Mouse (Mus musculus) lung, postnatal 36 days (tissue): ENCODE measurements at regions not wholly inside any gene's neighbourhood (a gene's known extent, or its start where the extent isn't known, plus 50 kb on each side); places are given as distances from the start of the nearest gene placed in this dataset.

Experiments used
- DNase-seq: peaks from one replicate; pipeline ENCODE4 v3.0.0; 2022; ENCODE audit warnings: mixed read lengths

GRCm38 (mm10) chr3:121618561-121618960, 52.0 kb upstream of the 4930432M17Rik start:
- DNase-seq: no peak

- no peak for DNase-seq
Measured at GRCm38 (mm10) chr3:121618161-121618560, 52.4 kb upstream of the 4930432M17Rik start.

- peak; percentile 44 for DNase-seq
Measured at GRCm38 (mm10) chr3:121617351-121617750, 53.2 kb upstream of the 4930432M17Rik start.

GRCm38 (mm10) chr3:121616075-121616474, 54.5 kb upstream of the 4930432M17Rik start:
- DNase-seq: no peak

GRCm38 (mm10) chr3:121614741-121615140, 55.8 kb upstream of the 4930432M17Rik start:
- no peak for DNase-seq

- no peak for DNase-seq
Measured at GRCm38 (mm10) chr3:121613224-121613623, 57.3 kb upstream of the 4930432M17Rik start.

GRCm38 (mm10) chr3:121609845-121610244, 60.7 kb upstream of the 4930432M17Rik start:
- DNase-seq: peak; percentile 45

GRCm38 (mm10) chr3:121609090-121609489, 61.5 kb upstream of the 4930432M17Rik start:
- DNase-seq: no peak

- DNase-seq: peak; percentile 60
Measured at GRCm38 (mm10) chr3:121604737-121605136, 65.8 kb upstream of the 4930432M17Rik start.

- DNase-seq: peak; percentile 24
Measured at GRCm38 (mm10) chr3:121604081-121604480, 66.5 kb upstream of the 4930432M17Rik start.

- DNase-seq: peak; percentile 26
Measured at GRCm38 (mm10) chr3:121602826-121603370, 67.7 kb upstream of the 4930432M17Rik start.

GRCm38 (mm10) chr3:121602082-121602561, 68.4 kb upstream of the 4930432M17Rik start:
- DNase-seq: peak; percentile 70

GRCm38 (mm10) chr3:121600841-121601240, 68.6 kb upstream of the Slc44a3 start:
- DNase-seq: no peak

GRCm38 (mm10) chr3:121600388-121600787, 68.2 kb upstream of the Slc44a3 start:
- no peak for DNase-seq

GRCm38 (mm10) chr3:121597988-121598387, 65.8 kb upstream of the Slc44a3 start:
- DNase-seq: no peak

- DNase-seq: no peak
Measured at GRCm38 (mm10) chr3:121597203-121597602, 65.0 kb upstream of the Slc44a3 start.

- peak; percentile 22 for DNase-seq
Measured at GRCm38 (mm10) chr3:121594580-121594979, 62.4 kb upstream of the Slc44a3 start.

GRCm38 (mm10) chr3:121593598-121594117, 61.5 kb upstream of the Slc44a3 start:
- no peak for DNase-seq

GRCm38 (mm10) chr3:121593143-121593542, 60.9 kb upstream of the Slc44a3 start:
- no peak for DNase-seq

GRCm38 (mm10) chr3:121589494-121589885, 57.3 kb upstream of the Slc44a3 start:
- DNase-seq: no peak

GRCm38 (mm10) chr3:121588737-121589493, 56.7 kb upstream of the Slc44a3 start:
- DNase-seq: peak; percentile 64

- no peak for DNase-seq
Measured at GRCm38 (mm10) chr3:121585306-121585705, 53.1 kb upstream of the Slc44a3 start.

GRCm38 (mm10) chr3:121584736-121585151, 52.5 kb upstream of the Slc44a3 start:
- peak; percentile 75 for DNase-seq

- DNase-seq: no peak
Measured at GRCm38 (mm10) chr3:121584317-121584716, 52.1 kb upstream of the Slc44a3 start.
